Mouse (Mus musculus) CD4-positive, CD25-positive, alpha-beta regulatory T cell, adult 2 months (primary cell): ENCODE data around the gene Plch1.

Experiments used
- DNase-seq: peaks from one replicate; pipeline ENCODE4 v3.0.0-alpha.2; 2012; ENCODE audit warnings: low read depth, low spot score

Plch1 gene

GRCm38 (mm10) chr3:63693694-63694093 lies 205.6 kb downstream of the Plch1 start:
- DNase-seq: no peak

DNA sequence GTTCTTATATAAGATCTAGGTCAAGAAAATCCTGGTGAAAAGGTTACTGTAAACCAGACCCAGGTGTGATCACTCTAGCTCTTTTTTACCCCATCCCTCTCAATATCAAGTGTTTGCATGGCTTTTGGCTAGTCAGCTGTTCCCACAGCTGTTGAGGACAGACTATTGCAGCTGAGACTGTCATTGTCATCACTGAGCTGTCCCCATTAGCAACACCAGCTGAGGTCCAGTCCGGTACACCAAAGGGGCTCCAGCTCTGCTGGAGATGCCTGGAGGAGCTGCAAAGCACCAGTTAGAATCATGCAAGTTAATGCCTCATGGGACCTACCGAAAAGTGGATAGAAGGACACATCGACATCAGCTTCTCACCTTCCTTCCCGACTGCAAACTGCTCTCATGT lies 206.5 kb downstream of the Plch1 start:
- DNase-seq: no peak

DNA sequence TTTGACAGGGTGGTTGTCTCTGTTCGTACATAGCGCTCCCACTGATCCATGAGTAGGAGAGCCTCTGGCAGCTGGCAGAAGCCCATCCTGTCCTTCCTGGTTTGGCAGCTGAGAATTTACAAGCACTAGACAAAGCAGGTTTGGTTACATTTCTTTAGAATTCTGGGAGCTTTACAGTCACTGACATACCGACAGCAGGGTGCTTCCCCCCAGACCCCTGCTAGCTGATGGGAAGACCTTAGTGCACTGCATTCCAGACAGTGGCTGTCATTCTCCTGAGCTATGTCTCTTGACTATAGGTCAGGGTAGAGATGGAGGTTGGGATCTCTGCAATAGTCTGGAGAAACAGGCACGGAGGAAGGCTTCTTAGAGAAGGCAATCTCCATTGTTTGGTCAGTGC lies 230.5 kb downstream of the Plch1 start:
- DNase-seq: no peak

DNA sequence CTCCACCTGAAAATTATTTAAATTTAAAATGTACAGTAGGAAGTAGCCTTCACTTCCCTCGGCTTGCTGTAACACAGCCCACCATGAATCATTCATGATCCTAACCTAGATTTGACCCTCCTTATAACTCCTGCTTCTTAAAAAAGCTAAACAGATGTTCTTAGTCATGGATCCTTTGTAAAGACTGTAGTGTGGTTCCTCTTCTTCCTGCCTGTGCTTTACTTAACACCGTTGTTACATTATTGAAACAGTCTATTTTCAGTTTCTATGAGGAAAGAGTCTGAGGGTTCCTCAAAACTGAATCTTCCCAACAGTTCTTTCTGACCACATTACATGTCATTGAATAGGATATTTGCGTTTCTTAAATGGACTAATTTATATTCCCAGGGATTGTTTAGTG lies 234.0 kb downstream of the Plch1 start:
- DNase-seq: no peak

GRCm38 (mm10) chr3:63664575-63665243 lies 234.6 kb downstream of the Plch1 start:
- no peak for DNase-seq
